Mouse (Mus musculus): Measurements from ENCODE around the gene Dnaja4.

DNA sequence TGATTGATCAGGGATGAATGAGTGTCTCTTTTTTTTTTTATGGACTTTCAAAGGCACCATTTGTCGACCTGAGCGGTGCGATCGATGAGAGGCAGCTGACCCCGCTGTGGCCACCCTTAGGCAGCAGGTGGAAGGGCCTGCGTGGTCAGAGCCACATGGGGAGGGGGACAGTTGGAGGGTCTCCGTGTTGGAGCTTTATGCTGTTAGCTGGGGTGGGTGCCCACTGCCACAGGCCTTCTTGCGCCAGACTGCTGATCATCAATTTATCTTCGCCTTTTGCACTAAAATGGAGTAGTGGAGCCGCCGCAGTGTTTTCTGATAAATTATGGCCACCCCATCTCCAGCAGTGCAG, 54.2 kb downstream of the Dnaja4 start:
- TF ChIP-seq CTCF (IDR thresholded peaks at IDR 0.05; ENCODE audit: insufficient read depth, low read depth, low read length): no peak
- TF ChIP-seq POLR2A (IDR thresholded peaks at IDR 0.05; ENCODE audit: insufficient read depth, low read depth, low read length): no peak
